Mouse (Mus musculus) kidney, postnatal 25 days (tissue): Measurements from ENCODE around the gene Cpd.

Experiments used
- DNase-seq, 2 experiments: peaks; one replicate each; pipeline ENCODE4 v3.0.0; 2021; ENCODE audit warnings: mixed read lengths in 2 of 2

The Cpd gene

DNA sequence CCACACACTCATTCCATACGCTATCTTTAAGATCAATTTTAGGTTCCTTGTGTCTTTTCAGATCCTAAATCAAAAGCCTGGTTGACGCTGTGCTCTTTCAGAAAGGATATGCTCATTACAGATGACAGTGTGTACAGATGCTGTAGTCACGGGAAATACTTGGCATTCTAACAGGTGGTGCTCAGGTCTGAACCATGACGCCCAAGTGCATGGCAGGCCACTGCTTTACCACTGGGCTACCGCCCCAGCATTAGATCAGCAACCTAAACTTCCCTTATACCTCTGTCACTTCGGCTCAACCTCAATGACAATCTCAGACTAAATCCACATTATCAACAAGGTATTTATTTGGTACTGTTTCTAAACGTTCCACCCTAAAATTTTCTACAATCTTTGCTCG is 71.3 kb downstream of the Cpd start:
- no peak for DNase-seq

DNA sequence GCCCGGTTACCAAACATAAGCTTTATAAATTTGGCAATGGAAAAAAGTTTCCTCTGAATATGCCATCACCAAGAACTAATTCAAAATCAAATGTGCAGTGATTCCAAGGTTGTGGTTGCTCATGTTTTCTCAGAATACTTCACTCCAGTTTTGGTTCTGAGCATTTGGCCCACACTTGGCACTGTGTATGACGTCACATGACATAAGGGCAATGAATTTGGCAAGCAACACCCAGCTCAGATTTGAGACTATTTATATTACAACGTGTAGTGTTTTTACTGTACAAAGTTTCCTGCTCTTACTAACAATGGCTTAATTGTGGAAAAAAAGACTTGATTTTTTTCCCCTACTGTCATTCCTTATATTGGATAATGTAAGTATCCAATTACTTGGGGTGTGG is 73.0 kb downstream of the Cpd start:
- DNase-seq: no peak

DNA sequence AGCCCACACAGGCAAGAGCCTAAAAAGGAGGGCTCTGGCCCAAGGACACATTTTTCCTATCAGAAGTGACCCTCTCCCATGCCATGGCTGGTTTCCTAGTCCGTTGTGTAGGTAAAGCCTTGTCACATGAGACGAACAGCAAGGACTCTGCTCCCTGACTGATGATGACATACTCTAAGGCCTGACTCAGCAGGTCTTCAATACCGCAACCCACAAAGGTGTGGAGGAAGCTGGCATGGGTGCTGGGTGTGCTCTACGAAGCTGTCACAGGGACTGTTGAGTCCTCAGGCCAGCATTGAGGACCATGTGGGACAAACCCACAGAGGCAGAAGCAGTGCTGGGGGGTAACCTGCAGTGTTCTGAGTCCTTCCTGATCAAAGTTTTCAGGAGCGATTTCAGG is 76.3 kb downstream of the Cpd start:
- no peak for DNase-seq

DNA sequence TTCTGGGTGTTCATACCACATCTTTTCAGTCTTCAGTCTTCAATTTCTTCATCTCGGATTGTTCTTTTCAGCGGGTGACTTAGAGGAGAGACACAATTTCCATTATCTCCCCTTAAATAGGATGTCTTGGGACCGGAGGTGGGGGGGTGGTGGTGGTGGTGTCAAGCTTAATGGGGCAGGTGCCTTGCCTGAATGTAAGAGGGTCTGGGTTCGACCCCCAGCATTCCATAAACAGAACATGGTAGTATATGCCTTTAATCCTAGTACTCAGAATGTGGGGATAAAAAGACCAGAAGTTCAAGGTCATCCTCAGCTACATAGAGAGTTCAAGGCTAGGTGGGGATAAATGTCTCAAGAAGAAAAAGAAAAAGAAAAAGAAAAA is 83.1 kb downstream of the Cpd start:
- no peak for DNase-seq

DNA sequence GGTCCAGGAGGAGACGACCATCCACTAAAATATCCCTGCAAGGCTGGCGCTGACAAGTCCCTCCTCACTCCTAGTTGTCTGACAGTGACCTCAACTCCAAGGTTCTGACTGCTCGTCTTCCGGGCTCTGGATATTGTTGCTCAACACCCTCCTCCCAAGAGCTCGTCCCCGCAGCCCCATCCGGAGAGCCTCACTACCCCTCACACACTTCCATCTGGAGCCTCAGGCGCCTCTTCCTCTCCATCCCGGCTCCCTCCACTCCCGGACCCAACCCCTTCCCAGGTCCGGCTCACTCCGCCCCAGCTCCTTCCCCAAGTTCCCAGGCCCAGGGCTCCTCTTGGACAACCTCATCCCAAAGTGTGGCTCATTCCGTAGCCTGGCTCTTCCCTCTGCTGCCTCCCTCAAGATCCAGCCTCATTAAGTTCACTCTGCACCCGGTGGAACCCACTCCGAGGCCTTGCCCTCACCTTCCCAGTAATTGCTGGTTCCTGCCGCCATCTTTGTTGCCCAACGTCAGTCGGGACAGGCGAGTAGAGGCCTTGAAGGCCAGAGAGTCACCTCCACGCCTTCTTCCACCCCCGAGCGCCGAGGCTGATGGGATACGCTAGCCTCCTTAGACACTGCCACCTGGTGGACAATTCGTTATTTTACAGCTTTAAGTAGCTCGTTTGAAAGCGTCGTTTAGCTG is 83.6 kb downstream of the Cpd start, which contains the start of gene Gosr1:
Gene Gosr1, minus strand, starts transcription at position 527 of the 688 bp plus-strand sequence.
- DNase-seq: peak; percentile 93 to 96

DNA sequence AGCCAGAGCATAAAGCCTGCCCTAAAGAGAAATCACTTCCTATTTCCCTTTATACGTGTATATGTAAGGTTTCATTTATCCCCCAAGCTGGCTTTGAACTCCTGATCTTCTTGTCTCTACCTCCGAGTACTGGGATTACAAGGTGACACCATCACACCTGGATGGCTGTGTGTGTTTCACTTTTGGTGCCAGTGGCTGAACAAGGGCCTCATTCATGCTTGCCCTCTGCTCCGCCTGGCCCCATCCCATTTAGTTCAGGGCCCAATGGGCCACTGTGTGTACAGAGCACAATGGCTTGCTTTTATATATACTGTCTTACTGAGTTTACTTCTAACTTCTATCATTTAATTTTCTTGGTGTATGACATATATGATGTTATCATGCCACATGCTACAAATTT is 94.5 kb downstream of the Cpd start:
- DNase-seq: no peak

DNA sequence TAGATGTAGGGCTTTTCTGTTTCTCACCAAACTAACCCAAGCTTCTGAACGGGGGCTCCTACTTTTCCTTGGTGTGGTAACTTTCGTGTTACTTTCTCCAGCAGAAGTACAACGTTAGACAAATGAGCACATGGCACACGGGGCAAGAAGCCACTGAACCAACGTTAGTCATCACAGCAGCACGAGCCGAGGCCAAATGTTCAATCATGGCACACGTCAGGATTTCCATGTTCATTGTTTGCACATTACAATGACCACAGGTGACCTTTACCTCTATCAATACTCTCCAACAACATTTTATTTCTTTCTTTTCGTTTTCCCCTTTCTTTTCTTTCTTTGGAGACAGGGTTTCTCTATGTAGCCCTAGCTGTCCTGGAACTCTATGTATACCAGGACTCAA is 98.0 kb downstream of the Cpd start:
- no peak for DNase-seq

DNA sequence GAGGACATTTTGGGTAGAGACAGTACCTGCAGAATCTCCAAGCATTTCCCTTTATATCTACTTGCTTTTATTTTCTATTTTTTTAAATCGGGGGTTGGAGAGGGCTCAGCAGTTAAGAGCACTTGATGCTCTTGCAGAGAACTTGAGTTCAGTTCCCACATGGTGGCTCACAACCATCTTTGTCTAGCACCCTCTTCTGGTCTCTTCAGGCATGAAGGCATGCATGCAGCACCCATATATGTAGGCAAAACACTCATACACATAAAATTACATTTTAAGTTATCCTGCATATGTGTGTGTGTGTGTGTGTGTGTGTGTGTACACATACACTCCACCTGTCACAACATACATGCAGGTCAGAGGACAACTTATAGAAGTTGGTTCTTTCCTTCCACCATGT is 100.9 kb downstream of the Cpd start:
- no peak for DNase-seq

DNA sequence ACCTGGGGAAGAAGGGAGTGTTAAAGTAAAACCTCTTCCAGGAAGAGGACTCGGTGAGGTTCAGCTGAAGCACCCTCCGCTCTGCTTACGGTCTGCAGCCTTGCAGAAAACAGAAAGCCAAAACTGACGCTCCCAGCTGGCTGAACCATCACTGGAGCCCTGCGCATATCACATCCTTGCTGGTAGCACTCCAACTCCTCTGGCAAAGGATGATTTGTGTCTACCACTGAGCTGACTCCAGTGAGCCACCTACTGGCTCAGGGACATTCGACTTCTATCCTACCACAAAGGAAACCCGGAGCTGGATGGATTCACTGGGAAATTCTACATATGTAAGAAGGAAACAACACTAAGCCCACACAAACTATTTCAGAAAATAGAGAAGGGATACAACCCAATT is 102.3 kb downstream of the Cpd start:
- DNase-seq: peak in 1 of 2 experiments; percentile 27

DNA sequence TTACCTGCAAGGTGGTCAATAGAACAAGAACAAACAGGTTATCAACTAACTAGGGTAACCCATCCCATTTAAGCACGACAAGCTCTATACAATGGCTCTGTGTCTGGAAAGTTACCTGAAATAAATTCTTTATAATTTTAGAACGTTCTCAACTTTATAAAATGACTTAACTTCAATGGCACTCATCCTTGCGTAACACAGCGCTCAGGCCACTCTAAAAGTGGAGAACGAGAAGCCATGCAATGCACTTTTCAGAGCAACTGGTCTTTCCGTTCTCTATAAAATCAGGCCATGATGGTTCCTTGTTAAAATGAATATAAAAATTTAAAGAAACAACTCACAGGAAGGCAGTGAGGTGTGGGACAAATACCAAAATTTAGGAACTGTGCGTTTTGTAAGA is 104.3 kb downstream of the Cpd start:
- DNase-seq: no peak

DNA sequence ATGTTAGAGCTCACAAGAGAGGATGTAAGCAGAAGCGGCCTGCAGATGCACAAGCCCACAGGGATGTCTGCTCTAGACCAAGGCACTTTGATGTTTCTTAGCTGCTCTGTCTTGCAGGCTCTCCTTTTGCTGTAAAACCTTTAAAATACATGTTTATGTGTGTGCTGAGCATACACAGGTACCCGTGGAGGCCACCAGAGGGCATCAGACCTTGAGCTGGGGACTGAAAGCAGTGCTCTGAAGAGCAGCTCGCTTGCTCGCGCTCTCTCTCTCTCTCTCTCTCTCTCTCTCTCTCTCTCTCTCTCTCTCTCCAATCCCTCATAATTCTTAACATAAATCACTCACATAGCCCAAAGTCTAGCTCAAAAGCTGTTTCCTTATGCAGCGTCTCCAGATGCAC is 107.7 kb downstream of the Cpd start:
- peak in 1 of 2 experiments; percentile 39 for DNase-seq

DNA sequence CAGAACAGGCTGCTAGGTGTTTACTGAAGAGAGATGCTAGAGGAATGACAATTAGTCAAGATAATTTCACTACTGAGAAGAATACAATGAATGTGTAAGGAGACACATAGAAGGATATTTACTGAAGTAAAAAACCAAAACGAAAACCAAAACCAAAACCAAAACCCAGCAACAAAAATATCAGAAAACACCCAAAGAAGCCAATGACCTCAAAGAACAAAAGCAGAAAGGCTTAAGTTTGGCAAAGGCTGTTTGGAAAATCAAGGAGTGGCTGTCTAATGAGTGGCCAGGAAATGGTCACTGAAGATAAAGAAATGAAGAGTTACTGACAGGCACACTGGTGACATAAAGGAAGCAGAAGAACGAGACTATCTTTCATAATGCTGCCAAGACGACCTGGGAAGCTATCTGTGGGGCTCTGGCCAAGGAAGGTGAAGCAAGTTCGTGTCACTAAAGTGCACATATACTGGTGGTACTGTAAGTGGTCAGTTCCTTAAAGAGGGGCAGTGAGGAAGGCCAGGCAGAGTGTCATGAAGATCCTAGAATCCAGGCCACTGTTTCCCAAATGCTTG is 111.0 kb downstream of the Cpd start:
- no peak for DNase-seq

DNA sequence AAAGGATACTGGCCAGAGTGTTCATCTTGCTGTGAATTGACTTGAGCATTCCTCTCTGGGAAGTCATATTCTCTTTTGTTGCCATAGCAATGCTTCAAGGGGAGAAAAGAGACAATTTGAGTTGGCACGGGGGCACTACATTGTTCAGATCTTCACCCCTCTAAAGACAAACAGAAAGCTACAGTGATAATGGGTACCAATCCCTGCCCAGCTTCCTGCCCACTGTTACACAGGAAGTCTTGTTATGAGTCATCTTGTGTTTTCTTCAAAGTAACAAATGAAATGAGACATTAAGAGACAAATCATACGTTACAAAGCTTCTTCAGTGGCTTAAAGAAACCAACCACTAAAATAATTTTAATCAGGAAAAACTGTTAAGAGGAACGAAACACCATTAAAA is 112.3 kb downstream of the Cpd start:
- no peak for DNase-seq

DNA sequence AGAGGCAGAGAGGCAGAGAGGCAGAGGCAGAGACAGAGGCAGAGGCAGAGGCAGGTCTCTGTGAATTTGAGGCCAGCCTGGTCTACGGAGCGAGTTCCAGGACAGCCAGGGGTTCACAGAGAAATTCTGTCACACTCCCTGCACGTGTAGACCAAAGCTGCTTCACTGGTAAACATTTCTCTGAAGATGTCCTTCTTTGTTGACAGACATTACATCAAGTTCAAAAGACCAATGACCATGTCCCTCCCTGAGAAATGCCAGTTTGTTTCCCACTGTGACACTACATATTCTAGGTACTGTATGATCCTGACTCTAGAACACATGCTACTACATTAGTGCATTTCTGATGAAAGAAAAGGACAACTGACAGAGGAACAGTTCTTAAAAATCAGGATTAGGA is 116.2 kb downstream of the Cpd start:
- DNase-seq: no peak
